ENCODE assay signal across 8 mouse cellular contexts in the genomic region with DNA sequence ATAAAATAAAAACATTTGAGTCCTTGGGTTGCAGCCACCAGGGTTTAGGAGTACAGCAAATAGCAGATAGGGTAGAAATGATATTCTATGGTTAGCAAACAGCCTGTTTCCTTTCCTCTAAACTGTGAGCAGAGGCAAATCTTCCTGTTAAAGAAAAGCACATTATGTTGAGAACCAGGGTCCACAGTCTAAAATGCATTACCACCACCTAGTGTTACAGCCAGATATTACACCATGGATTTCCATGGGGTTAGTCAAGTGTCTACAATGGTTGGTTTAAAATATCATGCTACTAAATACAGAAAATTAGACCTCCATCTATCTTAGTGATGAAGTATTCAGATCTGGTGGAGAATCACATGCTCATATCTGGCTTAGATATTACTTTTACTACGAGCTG. TPM values are rescaled to one million over a fixed set of nuclear protein-coding genes. Genes with fewer than 3 reads are reported as not detected.
A peak's percentile ranks its signal among the peaks of the same experiment; 100 is the strongest.
DNase-seq lines count a peak whose midpoint lies in the region; ATAC-seq and TF ChIP-seq lines count a peak whose summit lies in the region.

No protein-coding gene starts in this region.

- H3K4me1 ChIP-seq in cerebellum, adult 2 months (ENCODE audit: control insufficient read depth, insufficient read depth, low read length) = no peaks in the 10 kb centered on the region
- no peaks in the 10 kb centered on the region for H3K4me1 ChIP-seq in thymus, adult 2 months (replicated peaks; ENCODE audit: control insufficient read depth, insufficient read depth, low read length)
- H3K4me1 ChIP-seq in forebrain, embryonic 12.5 days = no peaks in the 10 kb centered on the region
- no peaks in the 10 kb centered on the region for H3K4me1 ChIP-seq in intestine, postnatal 0 days (replicated peaks; ENCODE audit: control insufficient read depth, insufficient read depth, low read length)
- H3K4me1 ChIP-seq in lung, embryonic 14.5 days (ENCODE audit: insufficient read depth) = no peaks in the 10 kb centered on the region
- 0 out of 2 replicates have a peak, but pooled peaks cover 2% of the 10 kb centered on the region for H3K4me1 ChIP-seq in stomach, embryonic 14.5 days (ENCODE audit: control insufficient read depth, insufficient read depth, low read length)

- peak; percentile 33; the same call in 1 of the 2 replicates for TF ChIP-seq CTCF in cerebellum, adult 2 months (IDR thresholded peaks at IDR 0.05; ENCODE audit: borderline replicate concordance, insufficient read depth, low read depth, low read length)
- TF ChIP-seq CTCF in thymus, adult 2 months (IDR thresholded peaks at IDR 0.05; ENCODE audit: borderline replicate concordance, control insufficient read depth, extremely low read depth, insufficient read depth, low read length, poor library complexity) = no peak
- TF ChIP-seq CTCF in intestine, postnatal 0 days (IDR thresholded peaks at IDR 0.05; ENCODE audit: low read depth) = peak; percentile 90
- TF ChIP-seq CTCF in lung, embryonic 14.5 days (IDR thresholded peaks at IDR 0.05; ENCODE audit: low read depth) = peak; percentile 89

- no peaks in the 10 kb centered on the region for H3K27me3 ChIP-seq in cerebellum, adult 2 months (ENCODE audit: control insufficient read depth, insufficient read depth, low read length)
- H3K27me3 ChIP-seq in thymus, adult 2 months (ENCODE audit: control insufficient read depth, insufficient read depth, low read length) = no peaks in the 10 kb centered on the region
- H3K27me3 ChIP-seq in forebrain, embryonic 12.5 days = no peaks in the 10 kb centered on the region
- H3K27me3 ChIP-seq in intestine, postnatal 0 days (replicated peaks; ENCODE audit: control insufficient read depth, insufficient read depth, low read length) = no peaks in the 10 kb centered on the region
- H3K27me3 ChIP-seq in lung, embryonic 14.5 days (ENCODE audit: insufficient read depth, low read length) = no peaks in the 10 kb centered on the region
- no peaks in the 10 kb centered on the region for H3K27me3 ChIP-seq in stomach, embryonic 14.5 days (ENCODE audit: control insufficient read depth, insufficient read depth, low read length)

- no peak overlapping the region for H3K27ac ChIP-seq in cerebellum, adult 2 months (ENCODE audit: insufficient read depth, low read length)
- no peak overlapping the region for H3K27ac ChIP-seq in thymus, adult 2 months (ENCODE audit: control insufficient read depth, insufficient read depth, low read length)
- no peak overlapping the region for H3K27ac ChIP-seq in forebrain, embryonic 12.5 days
- H3K27ac ChIP-seq in intestine, postnatal 0 days (ENCODE audit: low read depth, low read length) = no peak overlapping the region
- no peak overlapping the region for H3K27ac ChIP-seq in lung, embryonic 14.5 days (ENCODE audit: low read depth)
- no peak overlapping the region for H3K27ac ChIP-seq in stomach, embryonic 14.5 days (ENCODE audit: low read length)

- H3K4me2 ChIP-seq in forebrain, embryonic 12.5 days = no peak overlapping the region
- no peak overlapping the region for H3K4me2 ChIP-seq in intestine, postnatal 0 days (replicated peaks; ENCODE audit: low read depth)
- H3K4me2 ChIP-seq in lung, embryonic 14.5 days = no peak overlapping the region
- no peak overlapping the region for H3K4me2 ChIP-seq in stomach, embryonic 14.5 days (replicated peaks; ENCODE audit: low read depth, low read length)

- H3K9ac ChIP-seq in forebrain, embryonic 12.5 days = no peak overlapping the region
- H3K9ac ChIP-seq in intestine, postnatal 0 days (ENCODE audit: low read depth, low read length) = no peak overlapping the region
- no peak overlapping the region for H3K9ac ChIP-seq in lung, embryonic 14.5 days
- no peak overlapping the region for H3K9ac ChIP-seq in stomach, embryonic 14.5 days (replicated peaks; ENCODE audit: low read depth, low read length)

- H3K36me3 ChIP-seq in thymus, adult 2 months (ENCODE audit: control insufficient read depth, insufficient read depth, low read length) = peaks cover 20% of the 10 kb centered on the region
- H3K36me3 ChIP-seq in forebrain, embryonic 12.5 days (replicated peaks) = peaks cover 5% of the 10 kb centered on the region; the same call in 1 of the 2 replicates
- H3K36me3 ChIP-seq in intestine, postnatal 0 days (ENCODE audit: control insufficient read depth, insufficient read depth) = peaks cover 13% of the 10 kb centered on the region; the same call in 1 of the 2 replicates
- peaks cover 5% of the 10 kb centered on the region; the same call in 1 of the 2 replicates for H3K36me3 ChIP-seq in lung, embryonic 14.5 days (ENCODE audit: insufficient read depth)
- H3K36me3 ChIP-seq in stomach, embryonic 14.5 days (ENCODE audit: control insufficient read depth, insufficient read depth, low read length) = no peaks in the 10 kb centered on the region

- no peak overlapping the region for H3K4me3 ChIP-seq in cerebellum, adult 2 months (replicated peaks; ENCODE audit: insufficient read depth, low read depth, low read length)
- no peak overlapping the region for H3K4me3 ChIP-seq in thymus, adult 2 months (ENCODE audit: control insufficient read depth, insufficient read depth, low read length)
- H3K4me3 ChIP-seq in forebrain, embryonic 12.5 days (replicated peaks) = no peak overlapping the region
- H3K4me3 ChIP-seq in intestine, postnatal 0 days (ENCODE audit: low read depth, low read length) = no peak overlapping the region
- no peak overlapping the region for H3K4me3 ChIP-seq in lung, embryonic 14.5 days (ENCODE audit: low read depth, low read length)
- H3K4me3 ChIP-seq in stomach, embryonic 14.5 days (ENCODE audit: low read depth, low read length) = no peak overlapping the region

- no peak for DNase-seq in cerebellum, adult 2 months
- no peak for DNase-seq in cerebellum, adult 11 months
- DNase-seq in thymus, adult 2 months = peak; percentile 30
- no peak for DNase-seq in thymus, postnatal 36 days
- peak; percentile 91 for DNase-seq in lung, embryonic 14.5 days

- 51% methylated on average over 1 of the region's 1 CpGs for WGBS in cerebellum, adult 2 months
- WGBS in thymus, adult 2 months = 87% methylated on average over 1 of the region's 1 CpGs
- WGBS in forebrain, embryonic 12.5 days = 64% methylated on average over 1 of the region's 1 CpGs
- 50% methylated on average over 1 of the region's 1 CpGs for WGBS in intestine, postnatal 0 days
- WGBS in lung, embryonic 14.5 days = 49% methylated on average over 1 of the region's 1 CpGs
- 51% methylated on average over 1 of the region's 1 CpGs for WGBS in stomach, embryonic 14.5 days

- no peaks in the 10 kb centered on the region for H3K9me3 ChIP-seq in forebrain, embryonic 12.5 days
- H3K9me3 ChIP-seq in intestine, postnatal 0 days (ENCODE audit: control insufficient read depth) = no peaks in the 10 kb centered on the region
- H3K9me3 ChIP-seq in lung, embryonic 14.5 days (ENCODE audit: low read depth, low read length) = no peaks in the 10 kb centered on the region
- H3K9me3 ChIP-seq in stomach, embryonic 14.5 days (ENCODE audit: control insufficient read depth, low read depth, low read length) = no peaks in the 10 kb centered on the region

- peak; percentile 68; the same call in 1 of the 2 replicates for ATAC-seq in forebrain, embryonic 12.5 days (ENCODE audit: low FRiP score)
- no peak for ATAC-seq in intestine, postnatal 0 days
- peak; percentile 71 for ATAC-seq in lung, embryonic 14.5 days (ENCODE audit: insufficient read depth)
- ATAC-seq in stomach, embryonic 14.5 days (ENCODE audit: insufficient number of reproducible peaks, insufficient read depth, low FRiP score, low read depth) = 0 out of 2 replicates have a peak, but pooled peaks have one; percentile 65

- no peak for TF ChIP-seq POLR2A in cerebellum, adult 2 months (IDR thresholded peaks at IDR 0.05; ENCODE audit: borderline replicate concordance, insufficient read depth, low read length)
- TF ChIP-seq POLR2A in thymus, adult 2 months (IDR thresholded peaks at IDR 0.05; ENCODE audit: control insufficient read depth, extremely low read depth, insufficient read depth, low read length, poor library complexity) = no peak

RNA-seq across cellular contexts. Expression of a gene that starts 30.2 kb away (rescaled TPM):
- 52.6 and 61.3 TPM in 2 replicates for polyA plus RNA-seq in cerebellum, adult 2 months (2012; rRNA removed)
- polyA plus RNA-seq in thymus, adult 2 months (2012; rRNA removed) = 133 and 137 TPM in 2 replicates
- 39.3 and 39.5 TPM in 2 replicates for polyA plus RNA-seq in forebrain, embryonic 12.5 days (2016; fragmentation: Nextera tagmentation; extraction: Ambion mirVana)
- 21.8 and 25.2 TPM in 2 replicates for polyA plus RNA-seq in intestine, postnatal 0 days (2015; fragmentation: Nextera tagmentation; extraction: Ambion mirVana)
- 30.7 and 34.3 TPM in 2 replicates for polyA plus RNA-seq in lung, embryonic 14.5 days (2014; fragmentation: Nextera tagmentation; extraction: Ambion mirVana)
- polyA plus RNA-seq in stomach, embryonic 14.5 days (2014; fragmentation: Nextera tagmentation; extraction: Ambion mirVana) = 32.5 and 33.1 TPM in 2 replicates

Comparison
In these comparisons a context has a peak if more than half of its experiments do, and no peak if none do; other contexts are left out.
1. DNase-seq: peak in thymus, adult 2 months (single experiment) and lung, embryonic 14.5 days (single experiment); none in cerebellum, adult 2 months (0 of 2), cerebellum, adult 11 months (single experiment) and thymus, postnatal 36 days (0 of 2).